Mouse (Mus musculus): ENCODE measurements at regions not wholly inside any gene's neighbourhood (a gene's known extent, or its start where the extent isn't known, plus 50 kb on each side); places are given as distances from the start of the nearest gene placed in this dataset.

DNA sequence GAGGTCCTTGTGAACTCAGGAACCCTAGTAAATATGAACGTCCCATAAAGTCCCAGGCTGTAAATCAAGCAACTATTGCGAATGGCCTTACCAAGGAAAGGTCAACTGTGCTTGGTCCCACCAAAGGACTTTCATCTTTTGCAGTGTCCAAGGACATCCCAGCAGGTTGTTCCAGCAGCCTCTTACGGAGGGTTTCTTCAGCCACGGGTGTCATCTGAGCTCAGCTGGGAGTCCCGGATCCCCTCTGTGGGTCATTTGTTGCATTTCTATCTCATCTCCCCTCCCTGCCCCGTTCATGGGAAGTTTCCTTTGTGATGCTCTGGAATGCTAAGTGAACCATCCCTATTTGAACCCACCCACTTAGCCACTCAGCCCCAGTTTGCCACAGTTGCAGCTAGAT, 184.3 kb downstream of the Snx10 start:
- TF ChIP-seq CTCF (IDR thresholded peaks at IDR 0.05) (no peak), EP300 (IDR thresholded peaks at IDR 0.05) (no peak)
